Mouse (Mus musculus): ENCODE measurements at regions not wholly inside any gene's neighbourhood (a gene's known extent, or its start where the extent isn't known, plus 50 kb on each side); places are given as distances from the start of the nearest gene placed in this dataset.

- Histone ChIP-seq H3K27me3 (replicated peaks) (no peaks in the 10 kb centered on the region), H3K79me2 (replicated peaks; ENCODE audit: control insufficient read depth, extremely low read depth, insufficient read depth, poor library complexity, severe bottlenecking) (no peaks in the 10 kb centered on the region), H3K9me3 (replicated peaks; ENCODE audit: low read length) (peaks cover 81% of the 10 kb centered on the region), H3K9ac (ENCODE audit: insufficient read depth, low read depth) (no peak overlapping the region), H3K36me3 (replicated peaks in 1 of 2; ENCODE audit: control insufficient read depth in 1 of 2, insufficient read depth in 1 of 2, low read length in 1 of 2) (no peaks in the 10 kb centered on the region), H3K27ac (ENCODE audit: insufficient read depth, low read depth) (no peak overlapping the region), H3K4me3 (replicated peaks in 1 of 3; ENCODE audit: low read depth in 2 of 3, low read length in 2 of 3, poor library complexity in 1 of 3) (no peak overlapping the region), H3K4me2 (ENCODE audit: insufficient read depth, low read depth, poor library complexity, severe bottlenecking) (no peak overlapping the region), H3K4me1 (ENCODE audit: control insufficient read depth in 1 of 2, insufficient read depth in 2 of 2) (no peaks in the 10 kb centered on the region)
- no peak for TF ChIP-seq RAD21 (IDR thresholded peaks at IDR 0.05; ENCODE audit: low read depth, low read length)
- no peak for TF ChIP-seq MAZ (IDR thresholded peaks at IDR 0.05; ENCODE audit: low read depth, low read length)
- no peak for TF ChIP-seq CTCF (conservative IDR thresholded peaks at IDR 0.05 in 1 of 2, IDR thresholded peaks at IDR 0.05 in 1 of 2; ENCODE audit: low read depth in 2 of 2, low read length in 2 of 2)
- no peak for TF ChIP-seq GABPA (IDR thresholded peaks at IDR 0.05; ENCODE audit: insufficient replicate concordance, low read depth, low read length)
- no peak for TF ChIP-seq NELFE (IDR thresholded peaks at IDR 0.05; ENCODE audit: low read depth, low read length)
- no peak for TF ChIP-seq POLR2A (IDR thresholded peaks at IDR 0.05; ENCODE audit: low read depth, low read length)
- no peak for TF ChIP-seq KAT2A (IDR thresholded peaks at IDR 0.05; ENCODE audit: insufficient replicate concordance, low read length)
- no peak for TF ChIP-seq MEF2A (IDR thresholded peaks at IDR 0.05; ENCODE audit: borderline replicate concordance, low read depth, low read length)
- no peak for TF ChIP-seq E2F4 (IDR thresholded peaks at IDR 0.05; ENCODE audit: insufficient replicate concordance, low read depth, low read length)
- no peak for TF ChIP-seq TCF12 (IDR thresholded peaks at IDR 0.05; ENCODE audit: low read depth, low read length)
- TF ChIP-seq CHD1 (IDR thresholded peaks at IDR 0.05; ENCODE audit: low read depth, low read length) = no peak
- TF ChIP-seq ETS1 (conservative IDR thresholded peaks at IDR 0.05; ENCODE audit: low read depth, low read length) = no peak
- no peak for TF ChIP-seq ZMIZ1 (IDR thresholded peaks at IDR 0.05; ENCODE audit: low read depth, low read length)
- TF ChIP-seq SIN3A (IDR thresholded peaks at IDR 0.05; ENCODE audit: low read length) = no peak
- TF ChIP-seq JUN (IDR thresholded peaks at IDR 0.05; ENCODE audit: insufficient read depth, low read depth, low read length) = no peak
- no peak for TF ChIP-seq MAX (IDR thresholded peaks at IDR 0.05; ENCODE audit: low read length)
- dilution Hi-C loops (cut with MboI; ENCODE audit: extremely low pct_ligation_motif_present, extremely low pct_unique_long_range_greater_than_20kb, low sequenced_read_pairs) (no loop called here), in situ Hi-C loops (cut with MboI; ENCODE audit: low pct_ligation_motif_present, low pct_unique_long_range_greater_than_20kb, low sequenced_read_pairs) (no loop called here)
- no peak for DNase-seq (ENCODE audit: extremely low read depth)
Observed at GRCm38 (mm10) chr9:94589672-94590071, 51.8 kb upstream of the 1190002N15Rik start.

DNA sequence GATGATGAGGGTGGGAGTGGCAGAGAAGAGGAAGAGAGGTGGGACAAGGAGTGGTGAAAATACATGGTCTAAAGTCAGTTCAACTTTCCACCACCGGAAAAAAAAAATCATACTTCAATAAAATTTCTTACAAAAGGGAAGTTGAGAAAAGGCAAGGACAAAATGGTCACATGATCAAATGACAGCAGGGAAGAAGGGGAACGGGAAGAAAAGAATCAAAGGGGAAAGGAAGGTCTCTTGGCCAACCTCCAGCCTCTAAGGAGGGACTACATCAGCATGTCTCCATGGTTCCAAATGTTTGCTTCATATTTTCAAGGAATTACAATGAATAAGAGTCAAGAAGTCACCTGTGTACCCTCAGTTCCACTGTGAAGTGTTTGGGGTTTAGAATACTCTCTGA, 64.7 kb upstream of the Slc9a9 start:
- no peaks in the 10 kb centered on the region for H3K36me3 ChIP-seq (replicated peaks in 1 of 2; ENCODE audit: control insufficient read depth in 1 of 2, insufficient read depth in 1 of 2, low read length in 1 of 2)
- H3K4me2 ChIP-seq (ENCODE audit: insufficient read depth, low read depth, poor library complexity, severe bottlenecking) = no peak overlapping the region
- H3K4me1 ChIP-seq (ENCODE audit: control insufficient read depth in 1 of 2, insufficient read depth in 2 of 2) = no peaks in the 10 kb centered on the region
- in situ Hi-C loops (cut with MboI; ENCODE audit: low pct_ligation_motif_present, low pct_unique_long_range_greater_than_20kb, low sequenced_read_pairs) (no loop called here), dilution Hi-C loops (cut with MboI; ENCODE audit: extremely low pct_ligation_motif_present, extremely low pct_unique_long_range_greater_than_20kb, low sequenced_read_pairs) (no loop called here)
- H3K27me3 ChIP-seq (replicated peaks) = no peaks in the 10 kb centered on the region
- H3K4me3 ChIP-seq (replicated peaks in 1 of 3; ENCODE audit: low read depth in 2 of 3, low read length in 2 of 3, poor library complexity in 1 of 3) = no peak overlapping the region
- no peak for TF ChIP-seq POLR2A (IDR thresholded peaks at IDR 0.05; ENCODE audit: low read depth, low read length)
- no peak for TF ChIP-seq EP300 (IDR thresholded peaks at IDR 0.05; ENCODE audit: low read length)
- no peak for TF ChIP-seq GABPA (IDR thresholded peaks at IDR 0.05; ENCODE audit: insufficient replicate concordance, low read depth, low read length)
- no peak for TF ChIP-seq MAZ (IDR thresholded peaks at IDR 0.05; ENCODE audit: low read depth, low read length)
- TF ChIP-seq SIN3A (IDR thresholded peaks at IDR 0.05; ENCODE audit: low read length) = no peak
- TF ChIP-seq E2F4 (IDR thresholded peaks at IDR 0.05; ENCODE audit: insufficient replicate concordance, low read depth, low read length) = no peak
- no peak for TF ChIP-seq IRF4 (IDR thresholded peaks at IDR 0.05; ENCODE audit: low read depth, low read length)
- TF ChIP-seq POLR2AphosphoS2 (IDR thresholded peaks at IDR 0.05; ENCODE audit: low read depth, low read length) = no peak
- TF ChIP-seq RCOR1 (conservative IDR thresholded peaks at IDR 0.05; ENCODE audit: low read depth, low read length) = no peak
- no peak for TF ChIP-seq ZNF384 (IDR thresholded peaks at IDR 0.05; ENCODE audit: low read depth, low read length)
- TF ChIP-seq ETS1 (conservative IDR thresholded peaks at IDR 0.05; ENCODE audit: low read depth, low read length) = no peak
- no peak for TF ChIP-seq CHD1 (IDR thresholded peaks at IDR 0.05; ENCODE audit: low read depth, low read length)
- no peak for TF ChIP-seq UBTF (IDR thresholded peaks at IDR 0.05; ENCODE audit: low read depth, low read length)
- H3K9ac ChIP-seq (ENCODE audit: insufficient read depth, low read depth) = no peak overlapping the region
- H3K27ac ChIP-seq (ENCODE audit: insufficient read depth, low read depth) = no peak overlapping the region
- no peak for DNase-seq (ENCODE audit: extremely low read depth)
- no peaks in the 10 kb centered on the region for H3K79me2 ChIP-seq (replicated peaks; ENCODE audit: control insufficient read depth, extremely low read depth, insufficient read depth, poor library complexity, severe bottlenecking)
- peaks cover 52% of the 10 kb centered on the region for H3K9me3 ChIP-seq (replicated peaks; ENCODE audit: low read length)
